Mouse (Mus musculus) kidney, postnatal 0 days (tissue): ENCODE results near the gene Chm. TPM values are rescaled to one million over a fixed set of nuclear protein-coding genes. Genes with fewer than 3 reads are reported as not detected.
"Not testable (repeated sequence)": the region's sequence is repeated elsewhere in the genome, so short reads cannot be mapped to it uniquely, and the experiment has no call there.

ENCODE experiments used
- ATAC-seq: fragments of 200-750 bp; cut with Nextera tagmentation; replicated peaks from 2 replicates; pipeline ENCODE4 v1.8.0; 2017; ENCODE audit warnings: low read depth, moderate number of reproducible peaks, moderate TSS enrichment, moderate library complexity; ENCODE audit not compliant: low FRiP score
- DNase-seq: peaks from one replicate; pipeline ENCODE4 v3.0.0-alpha.2; 2016; ENCODE audit warnings: low spot score
- H3K27ac ChIP-seq: fragments of 300-500 bp; sonication (generic); 2 replicates; pipeline ENCODE4 v1.5.1; 2014; ENCODE audit warnings: mild to moderate bottlenecking
- H3K27me3 ChIP-seq: fragments of 300-500 bp; sonication (generic); 2 replicates; pipeline ENCODE4 v1.6.1; 2014; ENCODE audit warnings: low read length, mixed read lengths; ENCODE audit not compliant: insufficient read depth
- H3K36me3 ChIP-seq: fragments of 300-500 bp; sonication (generic); 2 replicates; pipeline ENCODE4 v1.6.1; 2014; ENCODE audit warnings: low read length, mixed read lengths; ENCODE audit not compliant: insufficient read depth
- H3K4me1 ChIP-seq: fragments of 300-500 bp; sonication (generic); replicated peaks from 2 replicates; pipeline ENCODE4 v1.6.1; 2014; ENCODE audit warnings: antibody characterized with exemption, low read length, mixed read lengths; ENCODE audit not compliant: insufficient read depth
- H3K4me2 ChIP-seq: fragments of 300-500 bp; sonication (generic); 2 replicates; pipeline ENCODE4 v1.6.1; 2014; ENCODE audit warnings: mild to moderate bottlenecking, low read length, moderate library complexity, mixed read lengths
- H3K4me3 ChIP-seq: fragments of 300-500 bp; sonication (generic); replicated peaks from 2 replicates; pipeline ENCODE4 v1.5.1; 2014; ENCODE audit warnings: low read depth, low read length
- H3K9ac ChIP-seq: fragments of 300-500 bp; sonication (generic); 2 replicates; pipeline ENCODE4 v1.6.1; 2014; ENCODE audit warnings: low read depth, low read length
- H3K9me3 ChIP-seq: fragments of 300-500 bp; sonication (generic); replicated peaks from 2 replicates; pipeline ENCODE4 v1.6.1; 2016; ENCODE audit warnings: low read length, inconsistent platforms, mixed read lengths
- CTCF ChIP-seq: IDR thresholded peaks from 2 replicates; pipeline ENCODE4 v1.5.1; 2016; ENCODE audit warnings: antibody characterized with exemption, low read depth, mild to moderate bottlenecking, moderate library complexity
- WGBS: fragments of 180-500 bp; shearing (Covaris S2); extraction: QIAGEN DNeasy Blood & Tissue Kit; methylation state at CpG from one replicate; pipeline ENCODE4 v1.1.7; 2014; 5-methylcytosine and 5-hydroxymethylcytosine counted together
- polyA plus RNA-seq: library from polyadenylated mRNA; unstranded; fragments of >200 nt; fragmentation: Nextera tagmentation; extraction: Ambion mirVana; gene quantifications from 2 replicates; pipeline ENCODE4 v1.2.1, GENCODE M21; 2015

Chm gene
- polyA plus RNA-seq: 12.7 and 13.2 TPM in 2 replicates

- Histone ChIP-seq H3K4me3 (peak within 1 kb of the TSS; percentile 61), H3K4me2 (peak within 1 kb of the TSS; percentile 52), H3K27me3 (no peaks in the 10 kb centered on the region), H3K9me3 (no peaks in the 10 kb centered on the region), H3K4me1 (no peaks in the 10 kb centered on the region), H3K27ac (peak within 1 kb of the TSS; percentile 70), H3K9ac (peak within 1 kb of the TSS; percentile 65), H3K36me3 (no peaks in the 10 kb centered on the region)
- ATAC-seq (peak; percentile 94), DNase-seq (peak; percentile 88)
- 20% methylated on average over 21 of the region's 21 CpGs for WGBS
- no peak for TF ChIP-seq CTCF
Observed at GRCm38 (mm10) chrX:113185230-113185985, at the start of gene Chm. Gene Chm (minus strand): TSS chrX:113185517.

GRCm38 (mm10) chrX:113193901-113194300 lies 8.6 kb upstream of the Chm start:
- Histone ChIP-seq H3K27ac (no peak overlapping the region), H3K9me3 (no peaks in the 10 kb centered on the region), H3K9ac (no peak overlapping the region), H3K4me3 (no peak overlapping the region), H3K36me3 (no peaks in the 10 kb centered on the region), H3K4me1 (no peaks in the 10 kb centered on the region), H3K27me3 (no peaks in the 10 kb centered on the region), H3K4me2 (no peak overlapping the region)
- TF ChIP-seq CTCF: no peak
- WGBS: 42% methylated on average over 2 of the region's 2 CpGs
- DNase-seq (no peak), ATAC-seq (no peak)

- peak overlapping the region; percentile 65 for H3K9ac ChIP-seq
- H3K27ac ChIP-seq: peak overlapping the region; percentile 70
- no peaks in the 10 kb centered on the region for H3K27me3 ChIP-seq
- ATAC-seq (peak; percentile 46; the same call in 1 of the 2 replicates), DNase-seq (no peak)
- H3K4me1 ChIP-seq: no peaks in the 10 kb centered on the region
- H3K9me3 ChIP-seq: no peaks in the 10 kb centered on the region
- peak overlapping the region; percentile 61 for H3K4me3 ChIP-seq
- H3K4me2 ChIP-seq: peak overlapping the region; percentile 52
- WGBS: 32% methylated on average over 17 of the region's 17 CpGs
- TF ChIP-seq CTCF: no peak
- H3K36me3 ChIP-seq: no peaks in the 10 kb centered on the region
Observed at GRCm38 (mm10) chrX:113184569-113185229, 618 bp downstream of the Chm start.

GRCm38 (mm10) chrX:113180856-113181255 lies 4.5 kb downstream of the Chm start:
- H3K36me3 ChIP-seq, H3K27me3 ChIP-seq, H3K9ac ChIP-seq, H3K9me3 ChIP-seq, H3K27ac ChIP-seq, H3K4me3 ChIP-seq, ATAC-seq, H3K4me1 ChIP-seq, DNase-seq, H3K4me2 ChIP-seq: not testable (repeated sequence)
- WGBS: 97% methylated on average over 4 of the region's 4 CpGs

- H3K27ac ChIP-seq: no peak overlapping the region
- H3K36me3 ChIP-seq: no peaks in the 10 kb centered on the region
- H3K4me3 ChIP-seq: no peak overlapping the region
- no peak overlapping the region for H3K4me2 ChIP-seq
- H3K27me3 ChIP-seq: no peaks in the 10 kb centered on the region
- no peaks in the 10 kb centered on the region for H3K9me3 ChIP-seq
- ATAC-seq: no peak
- WGBS: 54% methylated on average over 2 of the region's 2 CpGs
- no peaks in the 10 kb centered on the region for H3K4me1 ChIP-seq
- DNase-seq: no peak
- no peak for TF ChIP-seq CTCF
- no peak overlapping the region for H3K9ac ChIP-seq
Observed at GRCm38 (mm10) chrX:113172766-113173165, 12.6 kb downstream of the Chm start.

GRCm38 (mm10) chrX:113172271-113172670 lies 13.0 kb downstream of the Chm start:
- TF ChIP-seq CTCF: no peak
- WGBS: 50% methylated on average over 1 of the region's 1 CpGs
- H3K9me3 ChIP-seq: no peaks in the 10 kb centered on the region
- H3K4me2 ChIP-seq: no peak overlapping the region
- no peak overlapping the region for H3K27ac ChIP-seq
- H3K4me3 ChIP-seq: no peak overlapping the region
- no peak for ATAC-seq
- H3K4me1 ChIP-seq: no peaks in the 10 kb centered on the region
- H3K36me3 ChIP-seq: no peaks in the 10 kb centered on the region
- no peaks in the 10 kb centered on the region for H3K27me3 ChIP-seq
- DNase-seq: no peak
- no peak overlapping the region for H3K9ac ChIP-seq
